Mouse (Mus musculus) hematopoietic stem cell, adult 5-6 weeks (primary cell): ENCODE measurements around the gene Hmga1. TPM values are rescaled to one million over a fixed set of nuclear protein-coding genes. Genes with fewer than 3 reads are reported as not detected.

Experiments
- ATAC-seq, 2 experiments: fragments of 125-278 bp in 1 of 2; replicated peaks in 1 of 2; 2 replicates each; pipeline ENCODE4 v1.8.0; 2016 to 2017; ENCODE audit warnings: inconsistent platforms in 2 of 2, mild to moderate bottlenecking in 2 of 2, moderate number of reproducible peaks in 2 of 2, low read depth in 1 of 2, moderate TSS enrichment in 1 of 2; ENCODE audit not compliant: low FRiP score in 2 of 2, poor library complexity in 2 of 2, severe bottlenecking in 2 of 2, insufficient read depth in 1 of 2, low TSS enrichment in 1 of 2
- total RNA-seq: library from RNA; stranded (forward); fragments of 172-1452, 232-1000 nt; gene quantifications from 2 replicates; pipeline ENCODE4 v1.2.3, GENCODE M21; 2017

Hmga1 gene
- total RNA-seq, 1 experiment from 2014 or later = 95.5 TPM

DNA sequence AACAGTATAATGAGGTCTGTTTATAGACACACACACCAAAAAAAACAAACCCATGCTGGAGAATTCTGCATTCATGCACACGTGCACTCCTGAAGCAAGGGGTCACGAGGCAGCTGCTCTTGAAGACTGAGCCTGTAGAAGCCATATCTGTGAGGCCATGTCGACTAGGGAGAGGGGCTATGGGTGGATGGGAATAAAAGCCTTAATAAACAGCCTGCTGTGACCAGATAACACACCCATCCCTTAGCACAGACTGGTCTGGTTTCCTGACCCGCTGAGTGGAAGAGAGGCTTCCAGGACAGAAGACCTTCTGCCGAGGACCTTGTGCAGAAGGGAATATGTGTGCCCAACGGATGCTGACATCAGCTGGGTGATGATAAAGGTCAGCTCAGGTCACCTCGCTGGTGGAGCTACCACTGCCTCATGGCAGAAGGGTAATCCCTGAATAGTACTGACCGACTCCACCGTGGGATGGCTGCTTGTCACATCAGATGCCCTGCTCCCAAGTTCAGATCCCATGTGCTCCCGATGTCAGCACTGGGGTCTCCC lies 17.5 kb downstream of the Hmga1 start:
- ATAC-seq = no peak

DNA sequence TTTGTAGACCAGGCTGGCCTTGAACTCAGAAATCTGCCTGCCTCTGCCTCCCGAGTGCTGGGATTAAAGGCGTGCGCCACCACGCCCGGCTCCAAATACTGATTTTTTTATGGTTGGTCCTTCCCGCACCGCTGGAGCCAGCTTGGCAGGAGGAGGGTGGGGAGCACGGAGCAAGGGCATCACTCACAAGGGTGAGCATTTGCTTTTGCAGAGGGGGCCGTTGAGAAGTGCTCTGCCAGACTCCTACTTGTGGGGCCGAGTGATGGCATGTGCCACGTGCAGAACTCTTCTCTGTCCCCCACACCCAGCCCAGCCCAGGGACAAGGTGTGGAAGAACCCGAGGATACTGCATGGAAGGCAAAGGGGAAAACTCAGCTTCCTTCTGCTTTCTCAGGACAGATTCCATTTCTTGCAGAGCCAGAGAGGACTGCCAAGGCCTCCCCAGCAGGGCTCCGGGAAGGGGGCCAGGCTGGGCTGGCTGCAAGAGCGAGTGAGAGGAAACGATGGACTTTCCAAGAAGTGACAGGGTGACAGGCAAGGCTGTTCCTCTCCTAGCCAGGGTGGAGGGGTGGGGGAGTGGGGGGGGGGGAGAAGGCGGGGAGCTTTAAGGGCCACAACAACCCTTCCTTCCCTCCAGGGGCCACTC lies 18.3 kb downstream of the Hmga1 start:
- ATAC-seq = peak; percentile 49 to 65; a peak in 3 of 4 replicates

DNA sequence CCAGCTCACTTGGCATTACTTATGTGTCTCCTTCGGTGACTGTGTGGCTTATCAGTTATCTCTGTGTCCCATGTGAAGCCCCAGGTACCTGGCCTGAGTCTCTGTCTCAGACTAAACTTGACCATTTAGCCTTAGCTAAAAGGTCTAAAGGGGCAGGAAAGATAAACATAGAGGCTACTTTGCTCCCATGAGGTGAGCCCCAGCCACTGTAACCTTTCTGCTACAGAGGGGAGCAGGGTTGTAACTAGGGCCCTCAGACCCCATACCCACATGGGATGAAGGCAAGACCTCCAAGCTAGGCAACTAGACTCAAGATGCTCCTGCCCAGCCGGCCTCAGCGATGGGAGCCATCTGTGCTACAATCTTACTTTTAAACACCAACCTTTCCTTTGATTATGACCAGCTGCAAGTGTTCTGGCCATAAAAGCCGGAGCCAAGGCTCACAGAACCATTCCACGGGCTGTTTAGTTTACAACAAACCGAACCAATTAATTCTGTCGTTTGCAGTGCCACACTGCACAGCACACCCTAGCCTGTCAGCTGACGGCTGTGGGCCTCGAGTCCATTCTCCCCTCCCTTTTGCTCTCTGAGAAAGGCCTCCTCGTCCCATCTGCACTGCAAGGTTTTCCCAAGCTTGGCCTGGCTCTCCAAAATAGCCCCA lies 18.9 kb downstream of the Hmga1 start:
- no peak for ATAC-seq

- ATAC-seq = no peak
Observed at GRCm38 (mm10) chr17:27576056-27576455, 19.8 kb downstream of the Hmga1 start.

GRCm38 (mm10) chr17:27577468-27577867 lies 21.2 kb downstream of the Hmga1 start:
- no peak for ATAC-seq

DNA sequence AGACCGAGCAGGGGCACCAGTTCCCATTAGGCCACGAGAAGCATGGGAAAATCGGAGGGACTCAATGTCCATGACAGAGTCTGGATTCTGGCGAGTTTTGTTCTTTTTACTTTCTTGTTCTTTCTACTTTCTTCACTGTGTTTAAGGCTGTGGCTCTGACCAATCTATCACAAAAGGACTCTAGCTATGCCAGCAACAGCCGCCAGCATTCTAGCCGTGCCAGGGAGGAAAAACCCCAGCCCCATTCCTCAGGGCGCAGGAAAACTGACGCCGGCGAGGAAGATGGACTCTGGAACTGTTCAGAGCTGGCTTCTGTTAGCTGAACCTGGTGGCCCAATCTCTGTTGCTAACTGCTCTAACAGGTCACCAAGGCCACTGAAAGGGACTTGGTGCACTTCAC lies 22.2 kb downstream of the Hmga1 start:
- no peak for ATAC-seq

DNA sequence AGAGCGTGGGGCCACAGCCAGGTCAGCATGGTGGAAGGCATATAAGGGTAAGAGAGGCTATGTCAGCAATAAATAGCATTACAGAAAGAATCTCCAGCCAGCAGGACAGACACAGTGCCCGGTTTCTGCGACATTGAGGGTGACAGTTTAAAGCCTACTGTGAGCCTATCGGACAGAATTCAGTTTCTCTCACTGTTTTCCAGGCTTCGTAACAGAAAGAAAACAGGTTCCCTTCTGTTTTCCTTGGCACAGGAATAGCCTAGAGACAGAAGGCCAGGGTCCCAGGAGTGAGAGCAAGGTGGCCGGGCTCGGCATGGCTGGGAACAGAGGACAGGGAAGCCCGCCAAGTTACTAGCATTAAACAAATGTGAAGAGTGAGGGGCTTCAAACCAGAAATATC lies 23.5 kb downstream of the Hmga1 start:
- no peak for ATAC-seq

GRCm38 (mm10) chr17:27580392-27581068 lies 24.2 kb downstream of the Hmga1 start:
- no peak for ATAC-seq

DNA sequence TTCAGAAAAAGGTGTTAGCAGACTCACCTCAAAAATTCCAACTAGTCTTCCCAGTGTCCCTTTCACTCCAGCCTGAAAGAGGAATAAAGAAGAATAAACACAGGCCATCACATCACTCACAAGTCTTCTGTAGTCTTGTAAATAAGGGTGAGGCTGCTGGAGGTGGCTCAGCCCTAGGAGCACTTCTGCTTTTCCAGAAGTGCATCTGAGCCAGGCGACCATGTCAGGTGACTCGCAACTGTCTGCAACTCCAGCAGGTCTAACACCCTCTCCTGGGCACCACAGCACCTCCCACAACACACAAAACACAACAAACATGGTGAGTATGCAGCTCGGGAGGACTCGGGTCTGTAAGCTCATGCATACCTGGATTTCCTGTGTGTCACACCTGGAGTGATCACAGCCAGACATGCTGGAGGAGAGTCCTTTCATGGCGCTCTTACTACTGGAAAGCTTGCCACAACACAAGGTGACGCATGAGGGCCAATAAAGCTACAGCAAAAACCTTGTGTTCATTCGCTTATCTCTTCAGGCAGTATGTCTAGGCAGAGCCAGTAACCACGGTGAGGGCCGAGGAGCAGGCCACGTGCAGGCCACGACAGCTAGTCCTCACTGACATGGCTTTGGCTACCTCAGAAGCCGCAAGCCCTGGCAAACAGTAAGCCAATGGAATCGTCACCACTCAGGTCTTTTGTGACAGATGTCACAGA lies 27.0 kb downstream of the Hmga1 start:
- ATAC-seq = 0 out of 4 replicates have a peak, but pooled peaks of 1 of the 2 experiments have one; percentile 18

GRCm38 (mm10) chr17:27586661-27587060 lies 30.4 kb downstream of the Hmga1 start:
- no peak for ATAC-seq

DNA sequence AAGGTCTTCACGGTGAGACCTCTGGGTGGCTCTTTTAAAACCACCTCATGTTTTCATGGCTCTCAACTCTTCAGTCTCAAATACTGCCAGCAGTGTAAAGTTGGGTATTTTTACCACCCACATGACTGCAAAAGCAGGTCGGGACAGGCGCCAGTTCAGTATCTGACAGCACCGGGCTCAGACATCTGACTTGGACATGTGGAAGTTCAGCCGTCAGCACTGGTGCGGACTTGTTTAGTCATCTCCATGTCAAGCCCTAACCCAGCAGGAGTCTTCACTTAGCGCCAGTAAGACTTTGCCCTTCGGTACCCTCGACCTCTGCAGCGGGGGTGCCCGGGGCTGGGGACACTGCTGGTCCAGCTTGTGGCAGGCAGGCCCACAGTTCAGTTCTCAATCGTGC lies 31.0 kb downstream of the Hmga1 start:
- ATAC-seq = no peak

DNA sequence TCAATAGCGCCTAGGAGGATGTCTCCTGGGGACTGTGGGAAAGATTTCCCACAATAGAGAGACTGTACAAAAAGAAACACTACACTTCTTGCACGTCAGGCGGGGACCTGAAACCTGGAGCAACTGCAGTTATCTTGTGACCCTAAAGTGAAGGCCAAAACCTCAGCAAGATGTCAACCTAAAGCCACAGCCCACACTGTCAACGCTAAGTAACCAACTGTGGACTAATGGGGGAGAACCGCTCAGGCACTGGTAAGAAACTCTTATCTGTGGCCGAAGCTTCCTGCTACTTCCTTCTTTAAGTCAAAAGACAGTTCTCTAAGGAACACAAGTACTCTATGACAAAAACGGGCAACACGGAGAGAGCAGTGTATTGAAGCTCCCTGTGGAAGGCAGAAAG lies 31.9 kb downstream of the Hmga1 start:
- peak; percentile 47 to 65 for ATAC-seq

DNA sequence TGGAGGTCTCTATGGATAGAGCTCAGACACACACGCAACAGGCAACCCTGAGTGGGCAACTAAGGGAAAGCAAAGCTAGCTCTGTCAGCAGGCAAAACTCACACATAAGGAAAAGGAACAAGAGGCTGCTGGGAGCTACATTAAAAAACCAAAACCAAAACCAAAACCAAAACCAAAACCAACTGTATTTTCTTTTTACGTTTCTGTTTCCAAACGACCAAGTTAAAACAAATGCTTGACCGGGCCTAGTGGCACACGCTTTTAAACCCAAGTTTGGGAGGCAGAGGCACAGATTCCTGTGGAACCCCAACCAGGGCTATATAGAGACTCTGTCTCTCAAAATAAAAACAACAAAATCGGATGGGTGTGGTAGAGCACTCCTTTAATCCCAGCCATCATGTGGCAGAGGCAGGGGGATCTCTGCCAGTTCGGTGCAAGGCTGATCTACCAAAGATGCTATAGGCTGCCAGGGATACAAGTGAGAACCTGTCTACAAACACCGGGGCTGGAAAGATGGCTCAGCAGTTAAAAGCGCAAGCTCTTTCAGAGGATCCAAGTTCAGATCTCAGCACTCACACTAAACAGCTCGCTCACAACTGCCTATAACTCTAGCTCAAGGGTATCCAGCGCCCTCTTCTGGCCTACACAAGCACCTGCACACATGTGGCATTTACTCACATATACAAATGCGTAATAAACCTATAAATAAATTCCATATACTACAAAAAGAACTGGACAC lies 35.7 kb downstream of the Hmga1 start:
- no peak for ATAC-seq

DNA sequence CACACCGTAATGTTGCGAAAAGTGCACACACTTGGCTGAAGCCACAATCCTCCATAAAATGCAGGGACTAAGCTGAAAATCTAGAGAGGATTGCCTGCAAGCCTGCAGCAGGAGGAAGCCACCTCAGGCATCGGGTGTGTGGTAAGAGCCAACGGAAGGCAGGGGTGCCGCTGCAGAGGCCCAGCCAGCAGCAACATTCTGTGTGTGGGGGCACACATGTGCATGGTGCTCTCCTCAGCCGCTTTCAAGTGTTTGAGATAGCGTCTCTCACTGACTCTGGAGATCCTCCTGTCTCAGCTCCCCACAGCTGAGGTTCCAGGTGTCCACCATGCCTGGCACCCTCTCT lies 36.2 kb downstream of the Hmga1 start:
- ATAC-seq = no peak

DNA sequence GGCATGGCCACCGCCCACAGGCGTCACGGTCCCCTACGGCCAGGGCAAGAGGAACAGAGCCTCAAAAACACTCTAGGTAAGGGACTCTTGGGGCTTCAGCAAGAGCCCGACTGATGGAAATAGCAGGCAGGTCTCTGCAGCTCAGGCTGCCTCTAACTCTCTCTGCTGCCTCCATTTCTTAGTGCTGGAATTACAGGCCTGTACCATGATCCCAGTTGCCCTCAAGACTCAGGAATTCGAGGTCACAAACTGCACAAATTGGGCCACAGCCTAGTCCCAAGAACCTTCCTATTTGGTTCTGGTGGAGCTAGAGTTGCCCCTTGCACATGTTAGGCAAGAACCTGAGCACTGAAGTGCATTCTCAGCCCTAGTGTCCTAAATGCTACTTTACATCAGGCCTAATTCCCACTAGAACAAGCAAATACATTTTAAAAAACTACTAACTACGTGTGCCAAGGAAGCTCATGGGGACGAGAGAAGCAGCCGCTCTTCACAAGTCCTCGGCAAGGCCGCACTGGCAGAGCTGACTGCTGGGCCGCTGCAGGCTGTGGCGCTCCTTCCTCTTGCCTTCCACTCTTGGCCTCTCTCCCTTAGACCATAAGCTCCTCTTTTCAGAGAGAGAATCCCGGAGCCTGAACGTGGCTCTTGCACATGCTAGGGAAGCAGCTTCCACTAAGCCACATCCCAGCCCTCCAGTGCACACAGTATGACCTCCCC lies 39.5 kb downstream of the Hmga1 start:
- no peak for ATAC-seq

- ATAC-seq = no peak
Observed at GRCm38 (mm10) chr17:27596376-27597190, 40.3 kb downstream of the Hmga1 start.
